Mouse (Mus musculus) heart, embryonic 16.5 days (tissue): ENCODE data around the gene Tfap2a. TPM values are rescaled to one million over a fixed set of nuclear protein-coding genes. Genes with fewer than 3 reads are reported as not detected.
A peak's percentile ranks its signal among the peaks of the same experiment; 100 is the strongest.

ENCODE experiments used
- ATAC-seq: fragments of 200-750 bp; cut with Nextera tagmentation; replicated peaks from 2 replicates; pipeline ENCODE4 v1.8.0; 2017; ENCODE audit warnings: moderate number of reproducible peaks; ENCODE audit not compliant: insufficient read depth, low FRiP score; ENCODE audit errors: extremely low read depth
- H3K27ac ChIP-seq: fragments of 300-500 bp; sonication (generic); 2 replicates; pipeline ENCODE4 v1.5.1; 2014; ENCODE audit warnings: mild to moderate bottlenecking, low read length, control low read depth, moderate library complexity
- H3K27me3 ChIP-seq: fragments of 300-500 bp; sonication (generic); 2 replicates; pipeline ENCODE4 v1.6.1; 2014; ENCODE audit warnings: low read length, mixed read lengths; ENCODE audit not compliant: control insufficient read depth, insufficient read depth
- H3K36me3 ChIP-seq: fragments of 300-500 bp; sonication (generic); 2 replicates; pipeline ENCODE4 v1.6.1; 2014; ENCODE audit not compliant: control insufficient read depth, insufficient read depth
- H3K4me1 ChIP-seq: fragments of 300-500 bp; sonication (generic); 2 replicates; pipeline ENCODE4 v1.6.1; 2014; ENCODE audit warnings: low read length, mixed read lengths; ENCODE audit not compliant: control insufficient read depth, insufficient read depth
- H3K4me2 ChIP-seq: fragments of 300-500 bp; sonication (generic); 2 replicates; pipeline ENCODE4 v1.6.1; 2014; ENCODE audit warnings: low read depth, mild to moderate bottlenecking, control low read depth, low read length
- H3K4me3 ChIP-seq: fragments of 300-500 bp; sonication (generic); 2 replicates; pipeline ENCODE4 v1.5.1; 2014; ENCODE audit warnings: mild to moderate bottlenecking, control low read depth, low read length
- H3K9ac ChIP-seq: fragments of 300-500 bp; sonication (generic); 2 replicates; pipeline ENCODE4 v1.6.1; 2014; ENCODE audit warnings: low read length, control low read depth
- H3K9me3 ChIP-seq: fragments of 300-500 bp; sonication (generic); replicated peaks from 2 replicates; pipeline ENCODE4 v1.6.1; 2016; ENCODE audit warnings: low read length; ENCODE audit not compliant: control insufficient read depth
- WGBS: fragments of 180-500 bp; shearing (Covaris S2); extraction: QIAGEN DNeasy Blood & Tissue Kit; methylation state at CpG from one replicate; pipeline ENCODE4 v1.1.7; 2014; 5-methylcytosine and 5-hydroxymethylcytosine counted together
- polyA plus RNA-seq: library from polyadenylated mRNA; unstranded; fragments of >200 nt; fragmentation: Nextera tagmentation; extraction: Ambion mirVana; gene quantifications from 2 replicates; pipeline ENCODE4 v1.2.1, GENCODE M21; 2015

Tfap2a gene
- polyA plus RNA-seq, 1 experiment from 2014 or later = 0.07 TPM

- Histone ChIP-seq H3K9ac (no peak overlapping the region; the same call in 1 of the 2 replicates), H3K4me3 (peak overlapping the region; percentile 63), H3K4me1 (peaks cover 22% of the 10 kb centered on the region), H3K27ac (no peak overlapping the region), H3K36me3 (no peaks in the 10 kb centered on the region), H3K27me3 (peaks cover 70% of the 10 kb centered on the region), H3K9me3 (no peaks in the 10 kb centered on the region), H3K4me2 (peak overlapping the region; percentile 87)
- ATAC-seq = no peak
- WGBS = under 1% methylated on average over 35 of the region's 41 CpGs
Observed at GRCm38 (mm10) chr13:40730651-40731178, 7.5 kb downstream of the Tfap2a start.

- Histone ChIP-seq H3K36me3 (no peaks in the 10 kb centered on the region), H3K4me2 (peak overlapping the region; percentile 87), H3K4me3 (peak overlapping the region; percentile 18; the same call in 1 of the 2 replicates), H3K4me1 (peaks cover 22% of the 10 kb centered on the region), H3K27ac (no peak overlapping the region), H3K27me3 (peaks cover 70% of the 10 kb centered on the region), H3K9ac (no peak overlapping the region), H3K9me3 (no peaks in the 10 kb centered on the region)
- ATAC-seq = no peak
- WGBS = 1% methylated on average over 52 of the region's 52 CpGs
Observed at GRCm38 (mm10) chr13:40729592-40730431, 8.4 kb downstream of the Tfap2a start.

- H3K4me3 ChIP-seq = peak overlapping the region; percentile 18; the same call in 1 of the 2 replicates
- H3K27ac ChIP-seq = no peak overlapping the region
- no peak overlapping the region for H3K9ac ChIP-seq
- no peaks in the 10 kb centered on the region for H3K9me3 ChIP-seq
- no peak overlapping the region for H3K4me2 ChIP-seq
- H3K36me3 ChIP-seq = no peaks in the 10 kb centered on the region
- H3K4me1 ChIP-seq = peaks cover 21% of the 10 kb centered on the region
- H3K27me3 ChIP-seq = peaks cover 70% of the 10 kb centered on the region
- ATAC-seq = no peak
- 5% methylated on average over 13 of the region's 13 CpGs for WGBS
Observed at GRCm38 (mm10) chr13:40729037-40729436, 9.1 kb downstream of the Tfap2a start.

- Histone ChIP-seq H3K27me3 (peaks cover 70% of the 10 kb centered on the region), H3K9ac (no peak overlapping the region), H3K4me3 (no peak overlapping the region), H3K27ac (no peak overlapping the region), H3K4me2 (no peak overlapping the region), H3K4me1 (peaks cover 19% of the 10 kb centered on the region), H3K36me3 (no peaks in the 10 kb centered on the region), H3K9me3 (no peaks in the 10 kb centered on the region)
- WGBS = under 1% methylated on average over 15 of the region's 15 CpGs
- no peak for ATAC-seq
Observed at GRCm38 (mm10) chr13:40728626-40728990, 9.6 kb downstream of the Tfap2a start.

GRCm38 (mm10) chr13:40727731-40728625 is 10.2 kb downstream of the Tfap2a start:
- no peak for ATAC-seq
- H3K4me2 ChIP-seq = no peak overlapping the region
- no peak overlapping the region for H3K9ac ChIP-seq
- no peaks in the 10 kb centered on the region for H3K9me3 ChIP-seq
- H3K27ac ChIP-seq = no peak overlapping the region
- 3% methylated on average over 42 of the region's 42 CpGs for whole genome bisulfite sequencing
- H3K4me3 ChIP-seq = no peak overlapping the region
- H3K27me3 ChIP-seq = peaks cover 67% of the 10 kb centered on the region
- no peaks in the 10 kb centered on the region for H3K36me3 ChIP-seq
- peaks cover 14% of the 10 kb centered on the region for H3K4me1 ChIP-seq

- ATAC-seq = no peak
- Histone ChIP-seq H3K9ac (no peak overlapping the region), H3K27me3 (peaks cover 55% of the 10 kb centered on the region), H3K9me3 (no peaks in the 10 kb centered on the region), H3K4me3 (no peak overlapping the region), H3K4me2 (no peak overlapping the region), H3K27ac (no peak overlapping the region), H3K36me3 (no peaks in the 10 kb centered on the region), H3K4me1 (peaks cover 10% of the 10 kb centered on the region)
- WGBS = 11% methylated on average over 7 of the region's 7 CpGs
Observed at GRCm38 (mm10) chr13:40725924-40726323, 12.3 kb downstream of the Tfap2a start.

- peak overlapping the region; percentile 30 for H3K9ac ChIP-seq
- peaks cover 3% of the 10 kb centered on the region; the same call in 1 of the 2 replicates for H3K4me1 ChIP-seq
- peaks cover 63% of the 10 kb centered on the region for H3K27me3 ChIP-seq
- H3K36me3 ChIP-seq = no peaks in the 10 kb centered on the region
- no peaks in the 10 kb centered on the region for H3K9me3 ChIP-seq
- 11% methylated on average over 5 of the region's 5 CpGs for WGBS
- peak overlapping the region; percentile 77 for H3K4me2 ChIP-seq
- ATAC-seq = no peak
- H3K27ac ChIP-seq = no peak overlapping the region
- peak overlapping the region; percentile 58 for H3K4me3 ChIP-seq
Observed at GRCm38 (mm10) chr13:40723598-40723920, 14.6 kb downstream of the Tfap2a start.

GRCm38 (mm10) chr13:40722741-40723597 is 15.2 kb downstream of the Tfap2a start:
- peak; percentile 97 for ATAC-seq
- no peaks in the 10 kb centered on the region for H3K36me3 ChIP-seq
- H3K4me3 ChIP-seq = peak overlapping the region; percentile 58
- H3K9me3 ChIP-seq = no peaks in the 10 kb centered on the region
- peak overlapping the region; percentile 77 for H3K4me2 ChIP-seq
- peaks cover 3% of the 10 kb centered on the region; the same call in 1 of the 2 replicates for H3K4me1 ChIP-seq
- peaks cover 61% of the 10 kb centered on the region for H3K27me3 ChIP-seq
- no peak overlapping the region for H3K27ac ChIP-seq
- H3K9ac ChIP-seq = peak overlapping the region; percentile 66
- WGBS = under 1% methylated on average over 70 of the region's 70 CpGs
